Mouse (Mus musculus) kidney, postnatal 14 days (tissue): ENCODE measurements around the gene Aqp3.
"Not testable (repeated sequence)": the region's sequence is repeated elsewhere in the genome, so short reads cannot be mapped to it uniquely, and the experiment has no call there.

Experiments used
- DNase-seq: peaks from one replicate; pipeline ENCODE4 v3.0.0; 2022; ENCODE audit warnings: mixed read lengths

Aqp3 gene

DNA sequence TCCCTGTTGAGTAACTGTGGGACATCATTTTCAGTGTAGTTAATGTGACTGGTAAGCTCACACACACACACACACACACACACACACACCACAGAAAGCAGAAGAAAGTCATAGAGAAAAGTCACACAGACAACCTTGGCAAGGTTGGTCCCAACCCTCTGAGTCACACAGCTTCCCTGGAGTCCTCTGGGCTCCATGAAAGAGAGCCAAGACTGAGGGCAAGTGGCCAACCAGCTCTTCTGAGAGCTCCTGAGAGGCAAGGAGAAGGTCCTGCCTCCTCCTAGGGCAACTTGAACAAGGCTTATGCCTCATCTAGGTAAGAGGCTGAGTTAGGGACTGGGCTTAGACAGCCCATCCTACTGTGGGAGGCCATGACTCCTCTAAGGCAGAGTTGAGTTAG lies 4.9 kb upstream of the Aqp3 start:
- DNase-seq, result no peak

DNA sequence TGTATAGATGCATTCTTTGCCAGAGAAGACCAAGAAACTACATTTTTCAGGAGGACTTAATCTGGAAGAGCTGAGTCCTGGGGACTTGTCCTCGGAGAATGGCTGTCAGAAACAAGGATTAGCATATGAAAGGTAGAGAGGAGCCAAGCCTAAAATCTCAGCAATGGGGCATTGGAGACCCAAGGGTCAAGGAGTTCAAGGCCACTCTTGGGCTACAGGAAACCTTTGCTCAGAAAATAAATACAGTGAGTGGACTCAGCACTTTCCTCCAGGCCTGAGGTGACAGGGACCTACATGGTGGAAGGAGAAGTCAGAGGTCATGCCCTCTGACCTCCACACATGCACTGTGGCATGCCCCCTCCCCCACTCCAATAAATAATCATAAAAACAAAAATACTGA lies 3.0 kb upstream of the Aqp3 start:
- no peak for DNase-seq

DNA sequence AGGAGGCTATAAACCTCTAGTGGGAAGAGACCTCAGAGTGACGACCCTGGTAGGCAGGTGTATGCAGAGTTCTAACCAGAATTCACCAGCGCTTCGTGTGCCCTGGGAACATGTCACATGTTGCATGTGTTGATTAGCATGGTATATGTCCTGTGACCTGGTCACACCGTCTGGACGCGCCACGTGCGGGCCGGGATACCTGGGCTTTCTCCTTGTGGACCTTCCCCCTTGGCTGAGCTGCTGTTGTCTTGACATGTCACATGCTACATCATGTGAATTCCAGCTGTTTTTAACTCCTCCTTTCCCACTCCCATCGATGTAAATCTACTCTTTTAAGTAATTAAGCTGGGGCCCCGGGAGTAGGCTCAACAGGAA lies 581 bp upstream of the Aqp3 start:
- peak; percentile 20 for DNase-seq

DNA sequence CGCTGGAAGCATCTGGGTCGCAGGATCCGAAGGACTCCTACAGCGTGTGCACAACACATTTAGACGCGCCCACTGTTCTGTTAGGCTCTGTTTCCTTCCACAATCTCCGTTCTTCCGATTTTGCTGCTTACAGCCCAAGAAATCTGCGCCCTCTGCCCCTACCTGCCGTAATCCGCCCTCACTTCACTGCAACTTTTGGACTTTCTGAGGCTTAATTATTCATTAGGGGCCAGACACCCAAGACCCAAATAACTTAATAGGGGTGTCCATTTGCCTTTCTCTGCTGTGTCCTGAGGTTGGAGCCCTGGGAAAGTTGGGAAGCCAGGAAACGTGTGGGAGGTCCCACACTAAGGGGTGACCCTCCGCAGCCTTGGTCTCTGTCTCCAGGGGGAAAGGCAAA lies 602 bp downstream of the Aqp3 start:
- peak; percentile 29 for DNase-seq

DNA sequence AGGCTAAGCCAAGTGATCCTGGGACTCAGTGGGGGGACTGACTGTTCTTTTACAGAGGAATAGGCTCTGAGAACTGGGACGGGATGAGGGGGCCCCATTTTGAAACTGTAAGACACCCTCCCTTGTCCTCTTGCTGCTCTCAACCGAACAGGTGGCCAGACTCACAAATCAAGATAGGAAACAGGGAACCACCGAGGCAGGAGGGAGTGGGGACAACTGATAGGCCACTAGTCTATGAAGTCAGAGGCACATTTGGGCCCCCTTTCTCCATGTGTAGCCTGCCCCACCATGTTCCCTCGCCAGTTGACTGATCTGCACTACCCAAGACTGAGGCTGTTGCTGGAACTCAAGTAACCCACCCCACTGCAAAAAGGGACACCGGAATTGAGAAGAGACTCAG lies 1.2 kb downstream of the Aqp3 start:
- no peak for DNase-seq

DNA sequence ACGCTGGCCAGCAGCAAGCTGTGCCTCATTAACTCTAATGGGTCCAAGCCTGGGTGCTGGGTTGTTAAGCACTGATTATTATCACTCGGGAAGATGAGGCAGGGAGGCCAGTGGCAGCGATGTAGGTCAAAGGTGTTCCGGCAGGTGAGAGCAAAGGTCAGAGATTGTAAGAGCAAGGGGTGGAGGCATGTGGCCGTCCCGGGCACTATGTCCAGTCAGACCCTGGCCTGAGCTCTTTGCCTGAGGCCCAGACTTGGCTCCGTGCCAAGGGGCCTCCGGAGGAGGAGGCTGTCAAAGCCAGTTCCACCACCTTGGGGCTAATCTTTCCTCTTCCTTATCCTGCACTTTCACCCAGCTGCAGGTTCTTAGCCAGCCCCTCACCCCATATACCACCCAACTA lies 1.8 kb downstream of the Aqp3 start:
- peak; percentile 72 for DNase-seq

DNA sequence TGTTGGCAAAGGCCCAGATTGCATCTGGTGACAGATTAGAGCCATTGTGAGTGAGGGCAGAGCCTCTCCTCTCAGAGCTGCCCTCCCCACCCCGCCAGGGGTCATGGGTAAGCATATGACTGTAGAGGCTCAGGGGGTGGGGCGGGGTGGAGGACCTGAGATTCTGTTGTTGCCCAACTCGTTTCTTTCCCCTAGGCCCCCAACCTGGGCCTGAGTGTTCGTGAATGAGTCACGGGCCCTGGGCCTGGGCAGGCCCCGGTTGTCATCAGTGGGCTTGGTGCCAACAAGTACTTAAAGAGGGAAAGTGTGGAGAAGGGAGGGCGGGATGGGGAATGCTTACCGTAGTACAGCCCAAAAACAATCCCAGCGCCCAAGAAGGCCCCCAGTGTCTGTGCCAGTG lies 3.6 kb downstream of the Aqp3 start:
- no peak for DNase-seq

DNA sequence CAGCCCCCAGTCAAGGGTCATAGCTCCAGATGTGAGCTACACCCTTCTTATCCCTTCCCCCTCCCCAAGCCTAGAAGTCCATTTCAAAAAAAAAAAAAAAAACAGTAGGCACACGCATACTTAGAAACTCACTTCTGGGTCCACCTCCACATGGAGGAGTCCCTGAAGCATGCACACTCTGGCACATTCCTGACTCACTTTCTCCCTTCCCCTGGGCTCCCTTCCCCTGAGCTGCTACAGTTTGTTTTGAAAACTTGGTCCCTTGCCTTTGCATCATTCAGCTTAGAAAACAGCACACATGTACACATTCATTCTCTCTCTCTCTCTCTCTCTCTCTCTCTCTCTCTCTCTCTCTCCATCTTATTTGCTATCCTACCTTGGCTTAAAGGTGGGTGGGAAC lies 5.0 kb downstream of the Aqp3 start:
- no peak for DNase-seq

DNA sequence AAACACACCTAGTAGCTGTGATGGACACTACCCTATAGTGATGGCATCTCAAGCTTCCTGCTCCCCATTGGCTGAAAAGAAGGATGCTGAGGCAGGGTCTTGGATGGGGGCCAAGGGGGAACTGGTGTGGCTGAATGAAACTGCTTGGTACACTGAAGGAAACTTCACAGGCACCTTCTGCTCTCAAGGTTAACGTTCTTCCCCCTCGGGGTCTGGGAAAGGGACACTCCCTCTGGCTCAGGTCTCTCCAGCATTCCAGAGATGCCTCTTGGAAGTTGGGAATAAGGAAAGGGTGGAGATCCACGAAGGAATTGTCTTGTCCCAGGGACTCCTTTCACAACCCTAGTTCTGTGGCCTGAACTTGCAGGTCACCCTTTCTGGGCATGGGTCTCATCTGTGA lies 6.6 kb downstream of the Aqp3 start:
- DNase-seq, result no peak

DNA sequence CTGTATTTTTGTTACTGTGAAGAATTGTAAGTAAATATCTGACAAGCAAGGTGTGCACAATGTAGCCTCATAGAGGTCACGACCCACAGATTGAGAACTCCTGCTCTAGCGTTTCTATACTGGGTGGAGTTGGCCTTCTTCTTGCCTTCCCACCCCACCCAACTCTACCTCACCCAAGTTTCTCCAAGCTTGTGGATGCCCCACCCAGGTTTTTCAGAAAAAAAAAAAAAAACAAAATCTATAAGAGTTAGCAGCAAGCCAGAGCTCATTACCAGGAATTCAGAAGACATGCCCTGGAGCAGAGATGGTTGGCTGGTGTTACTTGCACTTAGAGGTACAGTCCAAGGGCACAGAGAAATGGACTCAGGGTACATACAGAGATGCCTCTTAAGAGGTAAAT lies 8.3 kb downstream of the Aqp3 start:
- no peak for DNase-seq

DNA sequence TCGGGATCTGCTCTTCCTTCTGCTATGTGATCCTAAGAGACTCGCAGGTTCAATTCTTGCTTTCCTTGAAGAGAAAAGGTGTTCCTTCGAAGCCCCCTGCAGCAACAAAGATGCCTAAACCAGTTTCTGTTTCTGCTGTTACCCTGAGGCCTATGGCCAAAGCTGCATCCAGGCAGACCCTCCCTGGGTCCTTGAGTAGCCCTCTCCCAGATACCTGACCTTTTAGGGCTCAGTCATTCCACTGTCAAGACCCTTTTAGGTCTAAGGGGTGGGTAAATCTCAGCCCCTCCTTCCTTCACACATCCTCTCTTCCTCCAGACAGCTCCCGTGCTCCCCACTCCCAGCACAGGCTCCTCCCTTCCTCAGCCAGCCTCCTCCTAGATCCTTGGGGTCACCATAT lies 8.8 kb downstream of the Aqp3 start:
- no peak for DNase-seq

DNA sequence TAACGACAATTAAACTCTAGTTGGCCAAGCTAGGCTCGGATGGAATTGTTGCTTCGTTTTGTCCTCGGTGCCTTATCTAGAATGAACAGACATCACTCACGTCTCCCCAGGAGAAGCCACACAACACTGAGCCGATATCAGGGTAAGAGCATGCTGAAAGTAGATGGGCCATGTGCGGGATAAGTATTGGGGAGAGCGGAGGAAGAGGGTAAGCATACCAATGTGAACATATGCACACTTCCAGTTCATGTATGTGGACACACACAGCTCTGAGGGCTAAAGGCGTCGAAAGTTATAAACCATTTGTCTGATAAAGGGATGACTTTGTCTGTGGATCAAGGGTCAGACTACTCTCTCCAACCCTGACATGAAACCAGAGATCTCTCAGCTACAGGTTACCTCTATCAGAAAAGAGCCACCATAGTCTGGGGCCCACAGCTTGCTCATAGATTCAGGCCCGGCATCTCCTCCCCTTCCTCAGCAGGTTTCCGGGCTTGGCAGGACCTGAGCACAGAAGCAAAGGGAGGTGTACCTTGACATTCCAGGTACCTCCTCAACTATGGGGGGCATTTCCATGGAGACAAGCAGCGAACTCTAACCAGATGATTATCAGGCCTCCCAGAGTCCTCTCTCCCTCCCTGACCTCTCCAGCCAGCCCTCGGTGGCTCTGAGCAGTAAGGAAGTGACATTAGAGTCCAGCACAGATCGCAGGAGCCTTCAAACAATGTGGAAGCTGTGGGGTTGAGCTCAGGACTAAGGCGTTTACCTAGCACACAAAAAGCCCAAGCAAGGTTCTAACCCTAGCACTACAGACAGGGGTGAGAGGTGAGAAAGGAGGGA lies 10.3 kb downstream of the Aqp3 start:
- no peak for DNase-seq

DNA sequence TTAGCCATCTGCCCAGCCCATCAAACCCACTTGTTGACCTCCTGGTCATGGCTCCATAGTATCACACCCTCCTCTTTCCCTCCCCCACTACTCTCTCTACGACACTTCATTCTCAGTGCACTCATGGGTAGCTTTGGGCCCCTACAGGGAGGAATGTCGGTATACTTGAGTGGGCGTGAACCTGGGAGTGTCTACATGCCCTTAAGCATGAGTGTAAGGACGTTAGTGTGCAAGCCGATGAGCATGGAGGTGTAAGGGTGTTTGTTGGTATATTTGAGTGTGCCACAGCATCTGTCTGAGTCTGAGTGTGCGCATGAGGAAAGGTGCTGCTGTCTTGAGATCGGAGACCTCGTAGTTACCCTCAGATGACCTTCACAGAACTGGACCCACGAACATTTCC lies 11.0 kb downstream of the Aqp3 start:
- DNase-seq, result no peak

DNA sequence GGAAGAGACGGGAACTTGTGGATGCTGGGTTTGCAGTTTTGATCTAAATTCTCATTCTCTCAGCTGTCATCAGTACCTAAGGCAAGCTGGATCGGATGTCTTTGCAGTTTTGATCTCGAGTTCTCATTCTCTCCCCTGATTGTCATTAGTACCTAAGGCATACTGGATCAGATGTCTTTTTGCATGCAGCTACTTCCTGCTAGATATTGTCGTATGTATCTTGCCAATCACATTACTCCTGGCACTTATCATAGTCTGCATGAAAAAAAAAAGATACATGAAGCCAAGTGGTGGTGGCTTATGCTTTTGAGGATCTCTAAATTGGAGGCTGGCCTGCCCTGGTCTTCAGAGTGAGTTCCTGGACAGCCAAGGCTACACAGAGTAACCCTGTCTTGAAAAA lies 13.2 kb downstream of the Aqp3 start:
- DNase-seq, result no peak

DNA sequence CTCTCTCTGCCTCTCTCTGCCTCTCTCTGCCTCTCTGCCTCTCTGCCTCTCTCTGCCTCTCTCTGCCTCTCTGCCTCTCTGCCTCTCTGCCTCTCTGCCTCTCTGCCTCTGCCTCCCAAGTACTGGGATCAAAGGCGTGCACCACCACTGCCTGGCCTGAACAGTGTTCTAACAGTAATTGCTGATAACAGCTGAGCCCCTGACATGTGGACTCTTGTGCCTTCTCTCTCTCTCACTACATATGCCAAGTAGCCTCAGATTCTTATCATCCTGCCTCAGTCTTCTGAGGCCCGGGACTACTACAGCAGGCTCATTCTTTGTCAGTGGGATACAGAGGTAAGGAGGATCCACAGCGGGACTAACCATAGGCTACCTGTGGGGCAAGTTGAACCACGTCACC lies 15.2 kb downstream of the Aqp3 start:
- not testable (repeated sequence) for DNase-seq

DNA sequence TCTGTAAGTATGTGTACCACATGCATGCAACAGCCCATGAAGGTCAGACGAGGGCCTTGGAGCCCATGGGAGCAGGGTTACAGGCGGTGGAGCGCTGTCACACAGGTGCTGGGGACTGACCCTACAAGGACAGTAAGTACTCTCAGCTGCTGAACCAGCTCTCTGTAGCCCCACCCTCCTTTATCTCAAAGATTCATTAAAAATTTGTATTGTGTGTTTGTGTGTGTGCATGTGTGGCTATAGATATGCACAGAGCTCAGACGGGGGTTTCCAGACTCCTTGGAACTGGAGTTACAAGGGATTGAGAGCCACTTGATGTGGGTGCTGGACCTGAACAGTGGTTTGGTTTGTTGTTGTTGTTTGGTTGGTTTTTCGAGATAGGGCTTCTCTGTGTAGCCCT lies 16.2 kb downstream of the Aqp3 start:
- no peak for DNase-seq

DNA sequence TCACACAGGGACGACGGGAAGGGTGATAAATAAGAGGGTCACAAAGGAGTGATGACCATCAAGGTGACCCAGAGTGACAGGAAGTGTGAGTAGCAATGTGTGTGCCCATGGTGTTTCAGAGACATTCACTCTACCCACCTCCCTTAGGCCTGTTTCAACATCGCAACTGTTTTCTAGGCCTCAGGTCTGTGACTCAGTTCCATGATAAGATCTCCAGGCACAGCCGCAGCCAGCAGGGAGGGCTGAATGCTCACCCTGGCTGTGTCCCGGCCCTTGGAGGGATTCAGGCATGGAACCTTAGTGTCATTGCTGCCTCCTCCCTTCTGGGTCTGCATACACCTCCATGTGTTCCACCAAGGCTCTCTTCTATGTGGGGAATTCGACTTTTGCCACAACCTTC lies 19.3 kb downstream of the Aqp3 start:
- DNase-seq, result no peak

DNA sequence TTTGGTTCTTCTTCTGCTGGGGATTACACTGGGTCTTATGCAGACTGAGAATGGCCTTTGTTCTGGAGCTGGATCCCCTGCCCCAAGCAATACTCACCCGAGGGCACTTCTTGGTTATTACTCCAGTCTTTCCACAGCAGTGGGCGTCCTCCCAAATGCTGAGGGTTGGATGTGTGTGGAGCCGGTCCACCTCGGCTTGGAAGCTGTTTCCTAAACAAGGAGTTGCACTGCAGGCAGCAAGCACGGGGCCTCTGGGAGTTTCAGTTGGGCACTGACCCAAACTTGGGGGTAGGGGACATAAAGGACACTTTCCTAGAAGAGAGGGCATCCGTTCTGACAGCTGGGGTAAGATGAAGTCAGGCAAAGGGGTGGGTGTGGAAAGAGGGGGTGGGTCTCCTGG lies 23.5 kb downstream of the Aqp3 start:
- no peak for DNase-seq

DNA sequence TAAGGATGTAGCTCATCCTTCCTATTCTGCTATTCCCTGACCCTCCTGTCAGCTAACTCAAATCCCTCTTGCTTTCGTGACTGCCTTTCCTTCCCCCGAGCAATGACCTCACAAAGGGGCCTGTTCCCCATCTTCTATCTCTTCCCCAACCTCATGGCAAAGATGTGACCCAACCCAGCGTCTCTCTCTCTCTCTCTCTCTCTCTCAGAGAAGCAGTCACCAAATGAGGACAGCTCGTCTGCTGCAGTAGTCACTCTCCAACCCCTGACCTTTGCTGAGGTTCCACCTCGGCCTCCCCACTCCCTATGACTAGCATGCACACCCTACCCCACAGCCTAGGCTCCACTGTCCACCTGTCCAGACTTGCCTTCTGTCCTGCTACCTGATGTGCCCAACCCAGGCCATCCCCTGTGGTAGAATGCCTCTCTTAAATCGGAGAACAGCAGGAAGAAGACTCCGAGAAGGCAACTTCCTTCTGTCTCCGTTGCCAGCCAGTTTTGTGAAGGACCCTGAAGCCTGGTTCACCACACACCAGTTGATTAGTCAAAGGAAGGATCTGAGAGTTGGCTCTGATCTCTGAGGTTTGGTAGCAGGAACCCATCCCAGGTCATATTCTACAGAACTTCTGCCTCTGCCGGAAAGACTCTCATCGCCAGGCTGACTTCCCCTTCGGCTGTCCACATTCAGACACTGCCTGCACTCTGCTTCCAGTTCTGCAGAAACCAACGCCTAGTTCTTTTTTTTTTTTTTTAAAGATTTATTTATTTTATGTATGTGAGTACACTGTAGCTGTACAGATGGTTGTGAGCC lies 24.8 kb downstream of the Aqp3 start:
- DNase-seq, result no peak

DNA sequence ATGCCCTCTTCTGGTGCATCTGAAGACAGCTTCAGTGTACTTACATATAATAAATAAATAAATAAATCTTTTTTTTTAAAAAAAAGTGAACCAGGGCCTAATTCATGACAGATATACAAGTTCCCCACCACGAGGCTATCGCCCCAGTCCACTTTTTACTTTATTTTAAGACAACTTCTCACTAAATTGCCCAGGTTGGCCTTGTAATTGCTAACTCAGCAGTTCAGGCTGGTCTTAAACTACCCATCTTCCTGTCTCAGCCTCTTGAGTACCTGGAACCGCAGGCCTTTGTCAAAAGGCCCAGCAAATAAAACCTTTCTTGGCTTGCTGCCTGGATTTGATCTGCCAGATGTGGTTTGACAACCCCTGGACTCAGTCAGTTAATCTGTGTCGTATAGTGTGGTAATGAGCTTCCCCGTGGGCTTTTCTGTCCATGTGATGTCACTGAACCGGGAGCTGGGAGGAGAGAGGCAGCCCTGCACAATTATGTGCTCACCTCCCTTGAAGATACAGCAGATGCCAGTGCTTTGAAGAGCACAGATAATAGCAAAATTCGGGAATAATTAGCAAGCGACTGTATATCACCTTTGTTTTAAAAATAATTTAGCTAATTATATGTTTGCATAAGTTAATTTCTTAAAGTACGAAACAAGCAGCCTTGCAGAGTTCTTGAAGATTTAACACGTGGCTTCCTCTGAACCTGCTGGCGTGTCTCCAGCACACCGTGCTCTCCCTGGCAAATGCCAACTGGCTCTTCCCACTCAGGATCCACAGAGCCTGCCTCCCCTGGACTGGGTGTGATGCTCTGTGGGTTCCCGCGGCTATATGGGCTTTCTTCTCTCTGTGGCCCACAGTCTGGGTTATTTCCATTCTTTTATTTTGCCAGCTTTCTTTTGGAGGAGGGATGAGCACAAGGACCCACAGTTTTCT lies 26.2 kb downstream of the Aqp3 start:
- no peak for DNase-seq

DNA sequence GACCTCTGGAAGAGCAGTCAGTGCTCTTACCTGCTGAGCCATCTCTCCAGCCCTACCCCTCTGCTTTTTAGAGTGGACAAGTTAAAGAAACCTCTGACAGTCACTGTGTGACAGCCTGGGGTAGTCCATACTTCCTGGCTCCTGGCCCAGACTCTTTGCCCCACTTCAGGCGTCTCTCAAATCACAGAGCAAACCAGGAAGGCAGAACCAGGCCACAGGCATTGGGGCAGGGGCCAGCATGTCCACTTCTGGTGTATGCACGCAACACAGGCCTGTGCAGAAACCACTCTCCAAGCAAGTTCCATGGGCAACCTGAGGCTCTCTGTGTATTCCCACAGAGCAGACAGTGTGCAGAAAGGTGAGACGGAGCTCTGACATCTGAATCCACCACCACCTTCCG lies 32.8 kb downstream of the Aqp3 start:
- DNase-seq, result no peak

DNA sequence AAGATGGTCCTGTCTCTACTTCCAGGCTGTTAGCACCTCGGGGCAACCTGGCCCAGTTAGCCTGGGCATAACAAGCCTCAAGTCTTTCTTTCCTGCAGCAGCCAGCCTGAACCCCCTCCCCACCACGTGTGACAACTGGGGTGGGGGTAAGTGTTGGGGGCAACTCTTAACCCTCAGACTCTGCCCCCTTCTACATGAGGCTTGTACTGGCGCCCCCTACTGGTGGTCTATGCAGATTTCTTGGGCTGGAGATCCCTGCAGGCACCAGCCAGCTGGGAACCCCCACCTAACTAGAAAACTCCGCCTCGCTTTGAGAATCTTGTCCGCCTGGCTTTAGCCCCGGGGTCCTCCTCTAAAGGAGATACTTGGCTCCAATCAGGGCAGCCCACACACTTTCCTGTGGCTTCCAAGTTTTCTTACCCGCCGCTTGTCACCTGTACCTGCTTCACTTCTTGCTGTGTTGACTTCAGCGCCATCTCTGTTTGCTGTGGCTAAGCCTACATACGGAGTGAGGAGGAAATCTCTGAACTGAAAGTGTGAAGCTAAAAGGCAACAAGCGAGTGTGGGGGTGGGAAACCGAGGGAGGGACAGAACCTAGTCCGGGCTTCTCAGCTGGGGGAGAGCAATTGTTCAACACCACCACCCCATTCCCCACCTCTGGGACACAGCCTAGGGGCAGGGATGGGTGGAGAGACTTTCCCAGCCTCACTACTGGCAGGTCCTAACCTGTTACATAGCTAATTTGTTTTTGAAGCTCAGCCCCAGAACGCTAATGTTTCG lies 33.9 kb downstream of the Aqp3 start:
- no peak for DNase-seq

DNA sequence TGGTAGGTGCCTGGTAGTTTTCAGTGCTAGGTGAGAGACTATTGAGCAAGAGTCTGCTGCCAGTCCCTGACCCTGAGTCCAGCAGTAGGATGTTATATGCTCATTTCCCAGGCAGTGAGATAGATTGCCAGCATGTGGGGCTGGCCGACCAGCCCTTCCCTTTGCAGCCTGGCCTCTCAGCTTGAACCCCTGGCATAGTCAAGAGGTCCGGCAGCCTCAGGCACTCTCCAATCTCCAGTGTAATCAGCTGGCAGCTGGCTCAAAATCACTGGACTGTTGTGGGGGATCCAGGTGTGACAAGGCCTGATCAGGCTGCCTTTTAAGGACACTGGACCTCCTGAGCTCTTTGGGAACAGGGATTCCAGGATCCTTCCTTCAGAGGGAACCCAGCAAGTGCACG lies 34.6 kb downstream of the Aqp3 start:
- no peak for DNase-seq
